Mouse (Mus musculus): ENCODE measurements around the gene Lamtor4.

- TF ChIP-seq CTCF (IDR thresholded peaks at IDR 0.05; ENCODE audit: insufficient read depth, low read depth, low read length) (no peak), POLR2A (IDR thresholded peaks at IDR 0.05; ENCODE audit: insufficient read depth, low read depth, low read length) (peak; percentile 91)
Measured at GRCm38 (mm10) chr5:138263260-138264206, 8.3 kb downstream of the Lamtor4 start, which contains the start of gene BC037034.

Measured in olfactory bulb, adult 2 months (tissue).